Mouse (Mus musculus) lung, embryonic 14.5 days (tissue): ENCODE data around the gene Ednrb. TPM values are rescaled to one million over a fixed set of nuclear protein-coding genes. Genes with fewer than 3 reads are reported as not detected.
A peak's percentile ranks its signal among the peaks of the same experiment; 100 is the strongest.

Experiments used
- ATAC-seq: fragments of 200-750 bp; cut with Nextera tagmentation; 2 replicates; pipeline ENCODE4 v1.8.0; 2017; ENCODE audit warnings: mild to moderate bottlenecking, moderate TSS enrichment, moderate library complexity; ENCODE audit not compliant: insufficient read depth
- DNase-seq: peaks from one replicate; pipeline ENCODE4 v3.0.0-alpha.2; 2015
- H3K27ac ChIP-seq: fragments of 300-500 bp; sonication (generic); 2 replicates; pipeline ENCODE4 v1.5.1; 2014; ENCODE audit warnings: low read depth, mild to moderate bottlenecking, moderate library complexity
- H3K27me3 ChIP-seq: fragments of 300-500 bp; sonication (generic); 2 replicates; pipeline ENCODE4 v1.6.1; 2014; ENCODE audit warnings: low read length, control low read depth; ENCODE audit not compliant: insufficient read depth
- H3K36me3 ChIP-seq: fragments of 300-500 bp; sonication (generic); 2 replicates; pipeline ENCODE4 v1.6.1; 2014; ENCODE audit warnings: control low read depth; ENCODE audit not compliant: insufficient read depth
- H3K4me1 ChIP-seq: fragments of 300-500 bp; sonication (generic); 2 replicates; pipeline ENCODE4 v1.6.1; 2014; ENCODE audit warnings: antibody characterized with exemption, control low read depth; ENCODE audit not compliant: insufficient read depth
- H3K4me2 ChIP-seq: fragments of 300-500 bp; sonication (generic); 2 replicates; pipeline ENCODE4 v1.6.1; 2014; ENCODE audit warnings: mild to moderate bottlenecking
- H3K4me3 ChIP-seq: fragments of 300-500 bp; sonication (generic); 2 replicates; pipeline ENCODE4 v1.5.1; 2014; ENCODE audit warnings: low read depth, low read length
- H3K9ac ChIP-seq: fragments of 300-500 bp; sonication (generic); 2 replicates; pipeline ENCODE4 v1.6.1; 2014
- H3K9me3 ChIP-seq: fragments of 300-500 bp; sonication (generic); 2 replicates; pipeline ENCODE4 v1.6.1; 2016; ENCODE audit warnings: low read depth, low read length, control low read depth
- CTCF ChIP-seq: IDR thresholded peaks from 2 replicates; pipeline ENCODE4 v1.5.1; 2016; ENCODE audit warnings: antibody characterized with exemption, low read depth
- WGBS: fragments of 180-500 bp; shearing (Covaris S2); extraction: QIAGEN DNeasy Blood & Tissue Kit; methylation state at CpG from one replicate; pipeline ENCODE4 v1.1.7; 2014; 5-methylcytosine and 5-hydroxymethylcytosine counted together
- polyA plus RNA-seq: library from polyadenylated mRNA; unstranded; fragments of >200 nt; fragmentation: Nextera tagmentation; extraction: Ambion mirVana; gene quantifications from 2 replicates; pipeline ENCODE4 v1.2.1, GENCODE M21; 2014

The Ednrb gene
- polyA plus RNA-seq, 1 experiment from 2014 or later = 136 TPM

DNA sequence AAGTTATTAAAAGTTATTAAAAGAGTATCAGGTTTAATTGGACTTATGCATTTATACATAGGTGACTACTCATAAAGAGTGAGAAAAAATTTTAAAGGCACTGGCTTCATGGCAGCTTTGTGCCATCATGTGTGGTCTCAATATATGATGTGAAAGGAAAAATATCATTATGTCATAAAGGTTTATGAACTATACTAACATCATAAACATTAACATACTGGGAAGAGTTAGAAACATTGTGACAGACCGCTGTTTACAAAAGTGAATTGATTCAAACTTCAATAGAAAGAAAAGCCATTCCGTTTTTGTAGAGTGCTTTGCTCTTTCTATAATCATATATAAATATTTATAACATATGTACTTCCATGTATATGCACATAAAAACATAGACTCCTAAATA, 22.4 kb upstream of the Ednrb start:
- H3K27me3 ChIP-seq = no peaks in the 10 kb centered on the region
- ATAC-seq (peak; percentile 74), DNase-seq (peak; percentile 68)
- no peak overlapping the region for H3K9ac ChIP-seq
- no peaks in the 10 kb centered on the region for H3K36me3 ChIP-seq
- no peaks in the 10 kb centered on the region for H3K4me1 ChIP-seq
- WGBS = 42% methylated on average over 2 of the region's 2 CpGs
- H3K27ac ChIP-seq = no peak overlapping the region
- H3K9me3 ChIP-seq = no peaks in the 10 kb centered on the region
- H3K4me3 ChIP-seq = no peak overlapping the region
- no peak overlapping the region for H3K4me2 ChIP-seq
- TF ChIP-seq CTCF = no peak

DNA sequence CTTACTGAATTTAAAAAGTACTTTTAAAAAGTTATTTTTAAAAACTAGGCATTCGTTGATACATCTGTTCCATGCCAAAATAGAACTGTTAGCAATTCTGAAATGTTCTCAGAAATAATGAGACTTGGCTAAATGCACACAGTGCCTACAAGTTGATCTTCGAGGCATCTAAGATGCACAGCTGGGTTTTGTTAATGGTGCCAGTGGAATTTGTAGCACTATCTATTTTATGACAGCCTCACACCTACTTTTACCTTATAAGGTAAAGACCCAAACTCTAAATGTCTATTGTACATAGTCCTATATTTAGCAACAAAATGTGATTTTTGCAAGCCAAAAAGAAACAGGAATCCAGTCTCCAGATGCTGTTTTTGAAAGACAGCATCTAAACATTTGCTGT, 21.0 kb upstream of the Ednrb start:
- Histone ChIP-seq H3K4me2 (no peak overlapping the region), H3K27ac (peak overlapping the region; percentile 44), H3K27me3 (no peaks in the 10 kb centered on the region), H3K4me3 (no peak overlapping the region), H3K4me1 (no peaks in the 10 kb centered on the region), H3K9ac (no peak overlapping the region), H3K36me3 (no peaks in the 10 kb centered on the region), H3K9me3 (no peaks in the 10 kb centered on the region)
- WGBS = 25% methylated on average over 2 of the region's 2 CpGs
- DNase-seq = peak; percentile 84
- peak; percentile 92 for ATAC-seq
- TF ChIP-seq CTCF = no peak

DNA sequence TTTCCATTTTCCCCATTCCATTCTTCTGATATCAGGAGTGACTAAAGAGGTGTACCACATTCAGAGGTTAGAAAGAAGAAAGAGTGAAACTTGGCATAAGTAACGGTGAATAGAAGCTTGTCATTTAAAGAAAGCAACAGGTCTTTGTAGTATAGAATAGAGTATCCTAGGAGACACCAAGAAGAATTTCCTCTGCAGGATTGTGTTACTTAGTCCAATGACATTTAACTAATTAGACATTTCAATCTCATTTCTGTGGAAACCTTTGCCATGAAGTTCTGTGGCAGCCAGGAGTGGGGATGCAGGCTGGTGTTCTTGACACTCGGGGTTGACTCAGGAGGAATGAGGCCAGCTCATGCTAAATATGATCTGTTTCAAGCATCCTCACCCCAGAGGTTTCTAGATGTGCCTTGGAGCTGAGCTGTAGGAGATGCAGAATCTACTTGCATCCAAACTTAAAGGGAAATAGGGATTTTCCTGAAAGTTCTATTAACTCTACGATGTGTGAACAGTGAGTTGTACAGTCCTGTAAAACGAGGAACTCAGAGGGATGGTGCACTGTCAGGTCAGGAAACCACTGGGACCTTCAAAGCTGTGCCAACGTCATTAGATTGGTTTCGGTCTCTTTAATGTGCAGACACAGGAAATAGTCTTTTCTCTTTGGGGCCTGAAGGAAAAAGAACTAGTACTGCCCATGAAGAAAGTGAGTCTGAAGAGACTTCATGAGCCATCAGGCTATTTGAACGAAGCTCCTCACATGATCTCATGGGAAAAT, 6.1 kb upstream of the Ednrb start:
- no peak for TF ChIP-seq CTCF
- H3K27ac ChIP-seq = no peak overlapping the region
- no peak overlapping the region for H3K9ac ChIP-seq
- H3K27me3 ChIP-seq = no peaks in the 10 kb centered on the region
- DNase-seq (no peak), ATAC-seq (no peak)
- no peaks in the 10 kb centered on the region for H3K9me3 ChIP-seq
- no peak overlapping the region for H3K4me3 ChIP-seq
- 79% methylated on average over 7 of the region's 7 CpGs for WGBS
- H3K4me2 ChIP-seq = no peak overlapping the region
- H3K4me1 ChIP-seq = no peaks in the 10 kb centered on the region
- no peaks in the 10 kb centered on the region for H3K36me3 ChIP-seq

GRCm38 (mm10) chr14:103845716-103846115, 1.5 kb upstream of the Ednrb start:
- Histone ChIP-seq H3K27me3 (no peaks in the 10 kb centered on the region), H3K9me3 (no peaks in the 10 kb centered on the region), H3K36me3 (no peaks in the 10 kb centered on the region), H3K4me1 (peaks cover 6% of the 10 kb centered on the region; the same call in 1 of the 2 replicates), H3K27ac (no peak overlapping the region), H3K4me2 (no peak overlapping the region), H3K4me3 (no peak overlapping the region), H3K9ac (no peak overlapping the region)
- TF ChIP-seq CTCF = no peak
- 95% methylated on average over 2 of the region's 2 CpGs for WGBS
- ATAC-seq (no peak), DNase-seq (no peak)

- TF ChIP-seq CTCF = no peak
- H3K4me2 ChIP-seq = peak overlapping the region; percentile 78
- no peak for ATAC-seq
- H3K9ac ChIP-seq = no peak overlapping the region
- H3K27ac ChIP-seq = no peak overlapping the region
- DNase-seq = no peak
- no peaks in the 10 kb centered on the region for H3K27me3 ChIP-seq
- peaks cover 6% of the 10 kb centered on the region; the same call in 1 of the 2 replicates for H3K4me1 ChIP-seq
- H3K9me3 ChIP-seq = no peaks in the 10 kb centered on the region
- H3K4me3 ChIP-seq = no peak overlapping the region
- no peaks in the 10 kb centered on the region for H3K36me3 ChIP-seq
- 78% methylated on average over 7 of the region's 7 CpGs for WGBS
Observed at GRCm38 (mm10) chr14:103844944-103845343, 742 bp upstream of the Ednrb start.

DNA sequence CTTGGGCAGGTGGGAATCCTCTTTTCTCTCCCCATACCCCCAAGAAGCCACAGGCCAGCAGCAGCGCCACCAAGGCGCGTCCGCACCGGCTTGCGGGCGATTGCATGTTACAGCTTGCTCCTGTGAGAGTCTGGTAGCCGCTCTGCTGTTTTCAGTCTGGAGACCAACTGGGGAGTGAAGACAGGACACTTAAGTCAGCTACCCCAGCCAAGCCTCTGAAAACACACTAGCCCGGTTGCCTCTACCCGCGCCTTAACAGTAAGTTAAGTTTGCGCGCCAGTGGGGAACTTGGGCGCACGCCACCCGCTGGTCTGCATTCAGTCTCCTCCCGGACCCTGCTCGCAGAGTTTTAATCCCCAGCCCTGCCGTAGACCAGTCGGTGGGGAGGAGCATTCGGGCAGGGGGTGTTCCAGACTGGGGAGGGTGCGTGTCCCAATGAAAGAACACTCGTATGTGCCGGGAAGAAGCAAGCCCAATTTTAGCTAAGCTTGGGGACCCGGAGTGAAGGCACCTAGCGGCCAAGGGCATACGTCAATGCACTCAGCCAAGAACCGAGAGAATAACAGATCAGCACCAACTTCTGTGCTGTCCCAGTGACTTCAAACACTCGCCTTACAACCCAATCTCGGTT, 716 bp downstream of the Ednrb start:
- Histone ChIP-seq H3K27me3 (no peaks in the 10 kb centered on the region), H3K4me3 (peak overlapping the region; percentile 47), H3K36me3 (no peaks in the 10 kb centered on the region), H3K9ac (peak overlapping the region; percentile 58), H3K9me3 (no peaks in the 10 kb centered on the region), H3K4me1 (peaks cover 9% of the 10 kb centered on the region; the same call in 1 of the 2 replicates), H3K27ac (peak overlapping the region; percentile 75), H3K4me2 (peak overlapping the region; percentile 78)
- DNase-seq (peak; percentile 84), ATAC-seq (peak; percentile 80)
- TF ChIP-seq CTCF = peak; percentile 46
- whole genome bisulfite sequencing = 1% methylated on average over 30 of the region's 30 CpGs

- DNase-seq = no peak
- peak overlapping the region; percentile 47 for H3K4me3 ChIP-seq
- no peaks in the 10 kb centered on the region for H3K9me3 ChIP-seq
- H3K4me1 ChIP-seq = peaks cover 13% of the 10 kb centered on the region; the same call in 1 of the 2 replicates
- peak overlapping the region; percentile 75 for H3K27ac ChIP-seq
- no peaks in the 10 kb centered on the region for H3K36me3 ChIP-seq
- ATAC-seq = no peak
- TF ChIP-seq CTCF = no peak
- H3K27me3 ChIP-seq = no peaks in the 10 kb centered on the region
- H3K4me2 ChIP-seq = peak overlapping the region; percentile 78
- peak overlapping the region; percentile 58 for H3K9ac ChIP-seq
- 8% methylated on average over 16 of the region's 16 CpGs for WGBS
Observed at GRCm38 (mm10) chr14:103842896-103843295, 1.3 kb downstream of the Ednrb start.
